Mouse (Mus musculus): Measurements from ENCODE around the gene Cars. TPM values are rescaled to one million over a fixed set of nuclear protein-coding genes. Genes with fewer than 3 reads are reported as not detected.
A peak's percentile ranks its signal among the peaks of the same experiment; 100 is the strongest.

Gene Cars
- polyA plus RNA-seq, 1 experiment, result 13.6 TPM

GRCm38 (mm10) chr7:143605321-143605720, 5.4 kb upstream of the Cars start:
- H3K4me1 ChIP-seq (ENCODE audit: control insufficient read depth, insufficient read depth, insufficient read length, low read length), result no peaks in the 10 kb centered on the region
- no peaks in the 10 kb centered on the region for H3K36me3 ChIP-seq (ENCODE audit: control insufficient read depth, insufficient read depth, low read length)
- TF ChIP-seq POLR2A (IDR thresholded peaks at IDR 0.05; ENCODE audit: low read depth, low read length) (no peak), CTCF (IDR thresholded peaks at IDR 0.05; ENCODE audit: extremely low read depth, insufficient read length, insufficient replicate concordance, low read depth, low read length) (no peak)
- H3K27me3 ChIP-seq (ENCODE audit: control insufficient read depth, insufficient read depth, low read length), result no peaks in the 10 kb centered on the region
- H3K4me3 ChIP-seq (ENCODE audit: low read depth, low read length), result no peak overlapping the region
- H3K27ac ChIP-seq (ENCODE audit: insufficient read depth, low read depth, low read length), result no peak overlapping the region
- 72% methylated on average over 3 of the region's 3 CpGs for WGBS

- no peaks in the 10 kb centered on the region for H3K27me3 ChIP-seq (ENCODE audit: control insufficient read depth, insufficient read depth, low read length)
- no peaks in the 10 kb centered on the region for H3K4me1 ChIP-seq (ENCODE audit: control insufficient read depth, insufficient read depth, insufficient read length, low read length)
- no peaks in the 10 kb centered on the region for H3K36me3 ChIP-seq (ENCODE audit: control insufficient read depth, insufficient read depth, low read length)
- H3K4me3 ChIP-seq (ENCODE audit: low read depth, low read length), result no peak overlapping the region
- 55% methylated on average over 2 of the region's 2 CpGs for WGBS
- H3K27ac ChIP-seq (ENCODE audit: insufficient read depth, low read depth, low read length), result no peak overlapping the region
- TF ChIP-seq POLR2A (IDR thresholded peaks at IDR 0.05; ENCODE audit: low read depth, low read length) (no peak), CTCF (IDR thresholded peaks at IDR 0.05; ENCODE audit: extremely low read depth, insufficient read length, insufficient replicate concordance, low read depth, low read length) (no peak)
Measured at GRCm38 (mm10) chr7:143604889-143605288, 5.0 kb upstream of the Cars start.

DNA sequence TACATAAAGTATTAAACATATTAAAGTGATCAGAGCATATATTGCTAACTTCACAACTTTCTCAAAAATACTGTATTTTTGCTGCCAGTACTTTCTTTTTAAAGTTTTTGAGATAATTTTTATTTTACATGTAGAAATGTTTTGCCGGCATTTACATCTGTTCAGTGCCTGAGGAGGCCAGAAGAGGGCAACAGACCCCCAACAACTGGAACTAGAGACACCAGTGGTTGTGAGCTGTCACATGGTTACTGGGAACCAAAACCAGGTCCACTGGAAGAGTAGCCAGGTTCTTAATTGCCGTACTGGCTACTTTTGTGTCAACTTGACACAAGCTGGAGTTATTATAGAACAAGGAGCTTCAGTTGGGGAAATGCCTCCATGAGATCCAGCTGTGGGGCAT, 1.8 kb upstream of the Cars start:
- H3K36me3 ChIP-seq (ENCODE audit: control insufficient read depth, insufficient read depth, low read length), result no peaks in the 10 kb centered on the region
- H3K27ac ChIP-seq (ENCODE audit: insufficient read depth, low read depth, low read length), result no peak overlapping the region
- 78% methylated on average over 2 of the region's 2 CpGs for WGBS
- TF ChIP-seq POLR2A (IDR thresholded peaks at IDR 0.05; ENCODE audit: low read depth, low read length) (no peak), CTCF (IDR thresholded peaks at IDR 0.05; ENCODE audit: extremely low read depth, insufficient read length, insufficient replicate concordance, low read depth, low read length) (no peak)
- H3K27me3 ChIP-seq (ENCODE audit: control insufficient read depth, insufficient read depth, low read length), result no peaks in the 10 kb centered on the region
- H3K4me1 ChIP-seq (ENCODE audit: control insufficient read depth, insufficient read depth, insufficient read length, low read length), result peaks cover 6% of the 10 kb centered on the region
- H3K4me3 ChIP-seq (ENCODE audit: low read depth, low read length), result no peak overlapping the region

DNA sequence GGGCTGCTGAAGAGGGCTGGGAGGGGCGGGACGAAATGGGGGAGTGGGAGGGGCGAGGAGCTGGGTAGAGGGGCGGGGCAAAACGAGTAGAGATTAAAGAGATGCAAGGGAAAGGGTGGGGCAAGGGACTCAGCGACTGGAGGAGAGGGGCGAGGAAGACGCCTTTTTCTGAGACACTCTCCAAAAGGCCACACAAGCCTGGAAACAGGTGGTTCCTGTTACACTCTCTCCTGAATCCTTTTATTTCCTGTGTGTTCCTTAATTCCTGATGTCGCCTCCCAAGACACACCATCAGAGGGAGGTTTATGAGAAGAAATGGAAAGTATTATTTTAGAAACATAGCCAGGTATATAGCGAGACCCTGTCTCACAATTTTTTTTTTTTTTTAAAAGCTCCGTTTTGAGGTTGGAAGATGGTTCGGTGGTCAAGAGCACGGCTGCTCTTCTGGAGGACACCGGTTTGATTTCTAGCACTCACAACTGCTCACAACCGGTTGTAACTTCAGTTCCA, 396 bp upstream of the Cars start:
- H3K4me3 ChIP-seq (ENCODE audit: low read depth, low read length), result peak overlapping the region; percentile 80
- 7% methylated on average over 14 of the region's 15 CpGs for WGBS
- H3K36me3 ChIP-seq (ENCODE audit: control insufficient read depth, insufficient read depth, low read length), result no peaks in the 10 kb centered on the region
- peaks cover 6% of the 10 kb centered on the region for H3K4me1 ChIP-seq (ENCODE audit: control insufficient read depth, insufficient read depth, insufficient read length, low read length)
- H3K27ac ChIP-seq (ENCODE audit: insufficient read depth, low read depth, low read length), result no peak overlapping the region
- no peaks in the 10 kb centered on the region for H3K27me3 ChIP-seq (ENCODE audit: control insufficient read depth, insufficient read depth, low read length)
- TF ChIP-seq CTCF (IDR thresholded peaks at IDR 0.05; ENCODE audit: extremely low read depth, insufficient read length, insufficient replicate concordance, low read depth, low read length) (no peak), POLR2A (IDR thresholded peaks at IDR 0.05; ENCODE audit: low read depth, low read length) (no peak)

DNA sequence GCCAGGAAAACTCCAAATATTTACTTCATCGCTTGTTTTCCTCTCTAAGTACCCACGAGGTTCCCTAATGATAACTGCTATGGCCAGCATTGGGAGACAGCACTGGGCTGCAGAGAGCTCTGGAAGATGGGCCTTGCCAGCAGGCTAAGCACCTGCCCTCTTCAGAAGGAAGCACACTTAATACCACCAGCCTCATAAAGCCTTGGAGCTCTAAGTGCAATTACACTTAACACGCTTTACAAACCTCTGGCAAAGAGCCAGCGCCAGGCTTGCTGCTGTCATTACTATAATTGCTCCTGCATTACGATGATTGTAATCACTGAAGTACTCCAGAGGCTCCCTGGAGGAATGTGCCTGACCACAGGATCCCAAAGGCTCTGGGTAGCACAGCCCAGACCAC, 5.0 kb downstream of the Cars start:
- no peak for TF ChIP-seq CTCF (IDR thresholded peaks at IDR 0.05; ENCODE audit: extremely low read depth, insufficient read length, insufficient replicate concordance, low read depth, low read length)
- TF ChIP-seq POLR2A (IDR thresholded peaks at IDR 0.05; ENCODE audit: low read depth, low read length), result no peak
- Histone ChIP-seq H3K36me3 (ENCODE audit: control insufficient read depth, insufficient read depth, low read length) (peaks cover 10% of the 10 kb centered on the region), H3K4me3 (ENCODE audit: low read depth, low read length) (no peak overlapping the region), H3K27me3 (ENCODE audit: control insufficient read depth, insufficient read depth, low read length) (no peaks in the 10 kb centered on the region), H3K27ac (ENCODE audit: insufficient read depth, low read depth, low read length) (no peak overlapping the region), H3K4me1 (ENCODE audit: control insufficient read depth, insufficient read depth, insufficient read length, low read length) (peaks cover 13% of the 10 kb centered on the region)
- 19% methylated on average over 5 of the region's 5 CpGs for WGBS

DNA sequence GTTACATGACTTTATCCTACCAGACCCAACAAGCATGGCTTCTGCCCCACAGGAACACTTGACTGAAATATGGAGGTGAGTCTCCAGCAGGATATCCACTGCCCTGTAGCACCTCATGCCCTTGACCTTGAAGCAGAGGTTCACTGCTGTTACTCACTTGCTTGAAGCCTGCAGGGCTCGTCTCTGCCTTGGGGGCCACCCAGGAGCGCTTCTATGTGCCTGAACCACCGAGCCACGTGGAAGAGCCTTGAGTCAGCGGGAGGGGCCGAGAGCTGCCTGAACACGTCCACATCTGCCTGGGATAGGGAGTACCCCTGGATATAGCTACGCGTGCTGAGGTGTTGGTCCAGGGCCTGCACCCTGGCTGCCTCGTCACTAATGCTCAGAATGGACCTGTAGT, 7.6 kb downstream of the Cars start:
- peaks cover 7% of the 10 kb centered on the region for H3K4me1 ChIP-seq (ENCODE audit: control insufficient read depth, insufficient read depth, insufficient read length, low read length)
- peaks cover 22% of the 10 kb centered on the region for H3K36me3 ChIP-seq (ENCODE audit: control insufficient read depth, insufficient read depth, low read length)
- 96% methylated on average over 10 of the region's 10 CpGs for WGBS
- H3K4me3 ChIP-seq (ENCODE audit: low read depth, low read length), result no peak overlapping the region
- no peak overlapping the region for H3K27ac ChIP-seq (ENCODE audit: insufficient read depth, low read depth, low read length)
- no peaks in the 10 kb centered on the region for H3K27me3 ChIP-seq (ENCODE audit: control insufficient read depth, insufficient read depth, low read length)
- TF ChIP-seq POLR2A (IDR thresholded peaks at IDR 0.05; ENCODE audit: low read depth, low read length), result no peak
- no peak for TF ChIP-seq CTCF (IDR thresholded peaks at IDR 0.05; ENCODE audit: extremely low read depth, insufficient read length, insufficient replicate concordance, low read depth, low read length)

- Histone ChIP-seq H3K4me1 (ENCODE audit: control insufficient read depth, insufficient read depth, insufficient read length, low read length) (no peaks in the 10 kb centered on the region), H3K27me3 (ENCODE audit: control insufficient read depth, insufficient read depth, low read length) (no peaks in the 10 kb centered on the region), H3K36me3 (ENCODE audit: control insufficient read depth, insufficient read depth, low read length) (peaks cover 46% of the 10 kb centered on the region), H3K4me3 (ENCODE audit: low read depth, low read length) (no peak overlapping the region), H3K27ac (ENCODE audit: insufficient read depth, low read depth, low read length) (no peak overlapping the region)
- no peak for TF ChIP-seq POLR2A (IDR thresholded peaks at IDR 0.05; ENCODE audit: low read depth, low read length)
- TF ChIP-seq CTCF (IDR thresholded peaks at IDR 0.05; ENCODE audit: extremely low read depth, insufficient read length, insufficient replicate concordance, low read depth, low read length), result no peak
- WGBS, result 89% methylated on average over 4 of the region's 4 CpGs
Measured at GRCm38 (mm10) chr7:143588006-143588405, 11.9 kb downstream of the Cars start.

Measured in small intestine, adult 2 months (tissue).